Mouse (Mus musculus) MEL (cell line): ENCODE measurements around the gene Gnb5. TPM values are rescaled to one million over a fixed set of nuclear protein-coding genes. Genes with fewer than 3 reads are reported as not detected.

ENCODE experiments used
- DNase-seq: peaks from one replicate; pipeline ENCODE4 v3.0.0; 2011; ENCODE audit warnings: low read depth, low spot score
- H3K27ac ChIP-seq: 2 replicates; pipeline ENCODE4 v1.5.1; 2012; ENCODE audit warnings: low read depth, mild to moderate bottlenecking, control low read depth, low read length, moderate library complexity; ENCODE audit not compliant: control insufficient read depth
- H3K27me3 ChIP-seq, 2 experiments: fragments of 150-350 bp in 1 of 2; sonication (generic) in 1 of 2; 2 replicates each; pipeline ENCODE4 v1.6.1; 2012; ENCODE audit warnings: low read length in 2 of 2, mild to moderate bottlenecking in 2 of 2, improper control_type of control experiment in 1 of 2, moderate library complexity in 1 of 2; ENCODE audit not compliant: insufficient read depth in 2 of 2, control insufficient read depth in 1 of 2
- H3K36me3 ChIP-seq, 2 experiments: 2 replicates each; pipeline ENCODE4 v1.6.1; 2012 to 2014; ENCODE audit warnings: low read length in 2 of 2, improper control_type of control experiment in 1 of 2, inconsistent platforms in 1 of 2, mild to moderate bottlenecking in 1 of 2; ENCODE audit not compliant: insufficient read depth in 2 of 2, control insufficient read depth in 1 of 2
- H3K4me1 ChIP-seq, 2 experiments: fragments of 150-350 bp in 1 of 2; sonication (generic) in 1 of 2; 2 replicates each; pipeline ENCODE4 v1.6.1; 2012; ENCODE audit warnings: low read length in 2 of 2, improper control_type of control experiment in 1 of 2, mild to moderate bottlenecking in 1 of 2; ENCODE audit not compliant: insufficient read depth in 2 of 2, control insufficient read depth in 1 of 2
- H3K4me3 ChIP-seq, 2 experiments: fragments of 150-350 bp in 1 of 2; sonication (generic) in 1 of 2; 2 replicates each; pipeline ENCODE4 v1.5.1; 2012; ENCODE audit warnings: low read depth in 2 of 2, low read length in 2 of 2, mild to moderate bottlenecking in 2 of 2, moderate library complexity in 2 of 2, control low read depth in 1 of 2, improper control_type of control experiment in 1 of 2; ENCODE audit not compliant: control insufficient read depth in 1 of 2, insufficient read depth in 1 of 2
- H3K79me2 ChIP-seq: 2 replicates; pipeline ENCODE4 v1.6.1; 2012; ENCODE audit warnings: mild to moderate bottlenecking, low read length, moderate library complexity; ENCODE audit not compliant: control insufficient read depth, poor library complexity, insufficient read depth
- H3K9ac ChIP-seq: 2 replicates; pipeline ENCODE4 v1.6.1; 2012; ENCODE audit warnings: low read depth, mild to moderate bottlenecking, control low read depth, low read length, moderate library complexity; ENCODE audit not compliant: control insufficient read depth, poor library complexity, severe bottlenecking
- H3K9me3 ChIP-seq: fragments of 150-350 bp; sonication (generic); replicated peaks from 2 replicates; pipeline ENCODE4 v1.6.1; 2012; ENCODE audit warnings: mild to moderate bottlenecking, low read length, improper control_type of control experiment, moderate library complexity; ENCODE audit not compliant: insufficient read depth
- ETS1 ChIP-seq: IDR thresholded peaks from 2 replicates; pipeline ENCODE4 v1.6.1; 2012; ENCODE audit warnings: low read depth, mild to moderate bottlenecking, inconsistent platforms, low read length, improper control_type of control experiment, moderate library complexity
- NRF1 ChIP-seq: IDR thresholded peaks from 2 replicates; pipeline ENCODE4 v1.6.1; 2014; ENCODE audit warnings: low read depth, mild to moderate bottlenecking, inconsistent platforms, low read length, improper control_type of control experiment, moderate library complexity; ENCODE audit not compliant: poor library complexity, insufficient read depth, severe bottlenecking
- SMC3 ChIP-seq: IDR thresholded peaks from 2 replicates; pipeline ENCODE4 v1.6.1; 2011; ENCODE audit warnings: low read depth, low read length, improper control_type of control experiment
- TBP ChIP-seq: IDR thresholded peaks from 2 replicates; pipeline ENCODE4 v1.8.0; 2011; ENCODE audit warnings: low read depth, low read length, improper control_type of control experiment
- ZNF384 ChIP-seq: IDR thresholded peaks from 2 replicates; pipeline ENCODE4 v1.6.1; 2012; ENCODE audit warnings: low read depth, mild to moderate bottlenecking, inconsistent platforms, low read length, improper control_type of control experiment
- polyA plus RNA-seq, 2 experiments: library from polyadenylated mRNA; stranded (reverse) in 1 of 2; unstranded in 1 of 2; fragments of >175 nt in 1 of 2; fragments of >200 nt in 1 of 2; gene quantifications; 2 replicates each; pipeline versions ENCODE4 v1.2.1 to v1.2.4; 2012; ENCODE audit warnings: low replicate concordance in 2 of 2, low read depth in 1 of 2; ENCODE audit not compliant: insufficient read length in 2 of 2, insufficient read depth in 1 of 2, missing spikeins in 1 of 2
- total RNA-seq: library from RNA; depleted of rRNA; stranded (reverse); fragments of 300-350 nt; gene quantifications from 2 replicates; pipeline ENCODE4 v1.2.3, GENCODE M21; 2012; rRNA removed

Gnb5 gene
- total and polyA plus RNA-seq, 3 experiments, result 4.0 to 6.5 TPM; not detected in 1

DNA sequence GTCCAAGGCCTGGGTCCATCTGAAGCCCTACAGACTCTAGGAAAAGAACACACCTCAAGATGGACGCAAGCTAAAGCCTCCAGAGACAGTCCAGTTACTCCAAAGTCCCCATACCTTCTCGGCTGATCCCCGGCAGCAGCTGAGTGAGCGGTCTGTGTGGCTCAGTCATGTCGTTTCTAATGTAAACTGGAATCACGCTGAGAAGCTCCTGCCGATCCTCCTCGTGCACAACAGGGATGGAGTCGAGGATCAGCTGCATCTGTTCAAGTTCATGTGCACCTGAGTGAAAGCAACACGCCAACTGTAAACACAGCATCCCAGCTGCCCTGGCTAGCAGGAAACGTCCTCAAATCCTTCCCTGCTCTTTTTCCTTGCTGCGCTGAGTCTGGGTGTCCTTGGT, 87.2 kb downstream of the Gnb5 start:
- H3K9ac ChIP-seq, result no peak overlapping the region
- no peak overlapping the region for H3K4me3 ChIP-seq
- no peak for DNase-seq
- H3K36me3 ChIP-seq, result peaks cover 0 to 16% of the 10 kb centered on the region in 2 experiments; a peak in 2 of 4 replicates
- no peak for TF ChIP-seq ZNF384
- TF ChIP-seq SMC3, result no peak
- TF ChIP-seq ETS1, result no peak
- no peak for TF ChIP-seq NRF1
- TF ChIP-seq TBP, result no peak
- H3K27ac ChIP-seq, result no peak overlapping the region
- H3K79me2 ChIP-seq, result no peaks in the 10 kb centered on the region
- H3K27me3 ChIP-seq, result no peaks in the 10 kb centered on the region
- no peaks in the 10 kb centered on the region for H3K9me3 ChIP-seq
- no peaks in the 10 kb centered on the region; a peak in 1 of 4 replicates for H3K4me1 ChIP-seq

Other genes with a start within 250 kb of the Gnb5 start
- gene Myo5a, start 235.3 kb upstream of the Gnb5 start, total RNA-seq, result 18.9 and 19.8 TPM in 2 replicates
- 100 to 1,000 TPM in 1 of 2 experiments, 10 to 100 TPM in 1; 49.0 to 208 TPM for gene Myo5a, start 235.3 kb upstream of the Gnb5 start, polyA plus RNA-seq
- 0.03 TPM in 1 of 2 replicates, not detected in the other for gene Myo5c, start 74.3 kb upstream of the Gnb5 start, total RNA-seq
- gene Myo5c, start 74.3 kb upstream of the Gnb5 start, polyA plus RNA-seq, result under 1 TPM in 1 of 2 experiments, not detected in 1; 0.13 TPM
- gene Bcl2l10, start 41.5 kb downstream of the Gnb5 start, total RNA-seq, result not detected in 2 replicates
- not detected for gene Bcl2l10, start 41.5 kb downstream of the Gnb5 start, polyA plus RNA-seq
- 19.6 and 26.6 TPM in 2 replicates for gene Mapk6, start 103.7 kb downstream of the Gnb5 start, total RNA-seq
- gene Mapk6, start 103.7 kb downstream of the Gnb5 start, polyA plus RNA-seq, result 10 to 100 TPM; 44.1 to 91.0 TPM
- gene Leo1, start 135.2 kb downstream of the Gnb5 start, total RNA-seq, result 41.6 and 42.6 TPM in 2 replicates
- 10 to 100 TPM in 1 of 2 experiments, not detected in 1; 49.0 TPM for gene Leo1, start 135.2 kb downstream of the Gnb5 start, polyA plus RNA-seq